Mouse (Mus musculus) liver, embryonic 16.5 days (tissue): Measurements from ENCODE around the gene Sbk2. TPM values are rescaled to one million over a fixed set of nuclear protein-coding genes. Genes with fewer than 3 reads are reported as not detected.

Source experiments
- ATAC-seq: fragments of 200-750 bp; cut with Nextera tagmentation; 2 replicates; pipeline ENCODE4 v1.8.0; 2017; ENCODE audit warnings: low read depth, mild to moderate bottlenecking, moderate number of reproducible peaks, moderate library complexity
- H3K27ac ChIP-seq: fragments of 300-500 bp; sonication (generic); 2 replicates; pipeline ENCODE4 v1.5.1; 2014; ENCODE audit warnings: mild to moderate bottlenecking, low read length
- H3K27me3 ChIP-seq: fragments of 300-500 bp; sonication (generic); 2 replicates; pipeline ENCODE4 v1.6.1; 2014; ENCODE audit warnings: low read depth, low read length, mixed read lengths; ENCODE audit not compliant: control insufficient read depth, insufficient read depth
- H3K36me3 ChIP-seq: fragments of 300-500 bp; sonication (generic); 2 replicates; pipeline ENCODE4 v1.6.1; 2014; ENCODE audit warnings: mild to moderate bottlenecking; ENCODE audit not compliant: control insufficient read depth, insufficient read depth
- H3K4me1 ChIP-seq: fragments of 300-500 bp; sonication (generic); 2 replicates; pipeline ENCODE4 v1.6.1; 2014; ENCODE audit warnings: low read depth, low read length, mixed read lengths; ENCODE audit not compliant: control insufficient read depth
- H3K4me2 ChIP-seq: fragments of 300-500 bp; sonication (generic); 2 replicates; pipeline ENCODE4 v1.6.1; 2014; ENCODE audit warnings: low read depth, low read length, mixed read lengths
- H3K4me3 ChIP-seq: fragments of 300-500 bp; sonication (generic); 2 replicates; pipeline ENCODE4 v1.5.1; 2014; ENCODE audit warnings: low read depth, mild to moderate bottlenecking, low read length
- H3K9ac ChIP-seq: fragments of 300-500 bp; sonication (generic); 2 replicates; pipeline ENCODE4 v1.6.1; 2014; ENCODE audit warnings: low read depth, low read length
- H3K9me3 ChIP-seq: fragments of 300-500 bp; sonication (generic); replicated peaks from 2 replicates; pipeline ENCODE4 v1.6.1; 2016; ENCODE audit warnings: low read length; ENCODE audit not compliant: control insufficient read depth
- WGBS: fragments of 180-500 bp; shearing (Covaris S2); extraction: QIAGEN DNeasy Blood & Tissue Kit; methylation state at CpG from one replicate; pipeline ENCODE4 v1.1.7; 2014; ENCODE audit not compliant: insufficient replicate concordance; 5-methylcytosine and 5-hydroxymethylcytosine counted together
- polyA plus RNA-seq: library from polyadenylated mRNA; unstranded; fragments of >200 nt; fragmentation: Nextera tagmentation; extraction: Ambion mirVana; gene quantifications from 2 replicates; pipeline ENCODE4 v1.2.1, GENCODE M21; 2015

Gene Sbk2
- polyA plus RNA-seq, 1 experiment from 2014 or later, result not detected

DNA sequence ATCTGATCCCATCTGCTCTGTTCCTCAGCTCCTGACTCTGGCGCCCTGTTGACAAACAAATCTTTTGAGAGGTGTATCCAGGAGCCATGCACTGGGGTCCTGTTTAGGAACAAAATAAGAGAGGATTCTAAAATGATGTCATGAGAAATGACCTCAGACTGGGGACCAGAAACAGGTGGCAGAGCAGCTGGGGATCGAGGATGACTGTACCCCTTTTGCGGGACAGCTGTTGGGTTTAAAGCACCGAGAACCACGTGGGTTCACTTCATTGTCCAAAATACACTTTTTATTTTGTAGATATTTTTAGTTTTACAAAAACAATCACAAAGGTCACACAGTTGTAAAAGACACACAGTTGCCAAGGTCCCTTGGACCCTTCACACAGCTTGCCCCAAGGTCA is 782 bp upstream of the Sbk2 start:
- Histone ChIP-seq H3K27me3 (no peaks in the 10 kb centered on the region), H3K9ac (no peak overlapping the region), H3K4me2 (no peak overlapping the region), H3K36me3 (no peaks in the 10 kb centered on the region), H3K4me1 (no peaks in the 10 kb centered on the region), H3K4me3 (no peak overlapping the region), H3K9me3 (no peaks in the 10 kb centered on the region), H3K27ac (no peak overlapping the region)
- WGBS, result 57% methylated on average over 5 of the region's 5 CpGs
- ATAC-seq, result no peak

- 46% methylated on average over 5 of the region's 5 CpGs for WGBS
- ATAC-seq, result no peak
- H3K9ac ChIP-seq, result no peak overlapping the region
Measured at GRCm38 (mm10) chr7:4963527-4963926, 679 bp downstream of the Sbk2 start.

GRCm38 (mm10) chr7:4957361-4957760 is 6.8 kb downstream of the Sbk2 start:
- no peaks in the 10 kb centered on the region for H3K9me3 ChIP-seq
- no peak overlapping the region for H3K4me3 ChIP-seq
- H3K27ac ChIP-seq, result no peak overlapping the region
- no peaks in the 10 kb centered on the region for H3K27me3 ChIP-seq
- no peaks in the 10 kb centered on the region for H3K36me3 ChIP-seq
- ATAC-seq, result no peak
- no peak overlapping the region for H3K4me2 ChIP-seq
- no peak overlapping the region for H3K9ac ChIP-seq
- WGBS, result 69% methylated on average over 10 of the region's 10 CpGs
- H3K4me1 ChIP-seq, result no peaks in the 10 kb centered on the region

More at GRCm38 (mm10) chr7:4963527-4963926, 679 bp downstream of the Sbk2 start:
- Histone ChIP-seq H3K27me3 (no peaks in the 10 kb centered on the region), H3K4me1 (no peaks in the 10 kb centered on the region), H3K27ac (no peak overlapping the region), H3K4me3 (no peak overlapping the region), H3K4me2 (no peak overlapping the region), H3K36me3 (no peaks in the 10 kb centered on the region), H3K9me3 (no peaks in the 10 kb centered on the region)

GRCm38 (mm10) chr7:4953815-4954445 is 10.3 kb downstream of the Sbk2 start:
- H3K27me3 ChIP-seq, result no peaks in the 10 kb centered on the region
- H3K9me3 ChIP-seq, result no peaks in the 10 kb centered on the region
- H3K9ac ChIP-seq, result no peak overlapping the region
- H3K27ac ChIP-seq, result no peak overlapping the region
- WGBS, result 30% methylated on average over 10 of the region's 10 CpGs
- no peak for ATAC-seq
- H3K36me3 ChIP-seq, result no peaks in the 10 kb centered on the region
- H3K4me1 ChIP-seq, result no peaks in the 10 kb centered on the region
- H3K4me2 ChIP-seq, result no peak overlapping the region
- H3K4me3 ChIP-seq, result no peak overlapping the region

GRCm38 (mm10) chr7:4950561-4951342 is 13.5 kb downstream of the Sbk2 start:
- Histone ChIP-seq H3K36me3 (no peaks in the 10 kb centered on the region), H3K27me3 (no peaks in the 10 kb centered on the region), H3K4me2 (no peak overlapping the region), H3K4me3 (no peak overlapping the region), H3K4me1 (no peaks in the 10 kb centered on the region), H3K27ac (no peak overlapping the region), H3K9me3 (no peaks in the 10 kb centered on the region), H3K9ac (no peak overlapping the region)
- WGBS, result 68% methylated on average over 19 of the region's 19 CpGs
- ATAC-seq, result no peak

GRCm38 (mm10) chr7:4948386-4948785 is 15.8 kb downstream of the Sbk2 start:
- ATAC-seq, result no peak
- Histone ChIP-seq H3K4me3 (no peak overlapping the region), H3K4me2 (no peak overlapping the region), H3K27me3 (no peaks in the 10 kb centered on the region), H3K9ac (no peak overlapping the region), H3K27ac (no peak overlapping the region), H3K4me1 (no peaks in the 10 kb centered on the region), H3K36me3 (no peaks in the 10 kb centered on the region), H3K9me3 (no peaks in the 10 kb centered on the region)
- 31% methylated on average over 6 of the region's 6 CpGs for WGBS

GRCm38 (mm10) chr7:4947855-4948254 is 16.4 kb downstream of the Sbk2 start:
- Histone ChIP-seq H3K36me3 (no peaks in the 10 kb centered on the region), H3K9me3 (no peaks in the 10 kb centered on the region), H3K9ac (no peak overlapping the region), H3K4me2 (no peak overlapping the region), H3K4me3 (no peak overlapping the region), H3K27ac (no peak overlapping the region), H3K27me3 (no peaks in the 10 kb centered on the region), H3K4me1 (no peaks in the 10 kb centered on the region)
- ATAC-seq, result no peak
- WGBS, result 49% methylated on average over 2 of the region's 2 CpGs

- Histone ChIP-seq H3K4me2 (peak overlapping the region; percentile 41), H3K4me1 (no peaks in the 10 kb centered on the region), H3K4me3 (0 out of 2 replicates have a peak overlapping the region, but pooled peaks have one; percentile 3), H3K9me3 (no peaks in the 10 kb centered on the region), H3K27me3 (no peaks in the 10 kb centered on the region), H3K36me3 (no peaks in the 10 kb centered on the region), H3K27ac (no peak overlapping the region), H3K9ac (no peak overlapping the region)
- ATAC-seq, result peak; percentile 79
- WGBS, result 13% methylated on average over 15 of the region's 15 CpGs
Measured at GRCm38 (mm10) chr7:4943223-4943815, 20.9 kb downstream of the Sbk2 start.

DNA sequence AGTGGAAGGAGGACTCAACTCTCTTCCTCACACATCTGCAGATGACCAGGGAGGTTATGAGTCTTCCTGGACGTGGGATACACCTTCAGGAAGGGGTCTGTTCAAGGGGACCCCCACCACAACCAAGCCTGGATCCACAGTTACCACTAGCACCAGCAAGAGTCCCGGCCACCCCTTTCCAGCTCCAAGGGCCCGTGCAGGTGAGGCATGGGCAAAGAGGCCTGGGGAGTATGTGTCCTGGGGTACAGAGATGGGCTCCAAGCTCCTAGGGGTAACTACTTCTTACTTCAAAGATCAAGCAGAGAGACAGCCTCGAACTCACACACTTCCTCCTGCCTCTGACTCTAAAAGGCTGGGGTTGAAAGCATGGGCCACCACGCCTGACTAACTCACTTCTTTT is 21.5 kb downstream of the Sbk2 start:
- Histone ChIP-seq H3K4me2 (no peak overlapping the region), H3K4me3 (no peak overlapping the region), H3K9me3 (no peaks in the 10 kb centered on the region), H3K27ac (no peak overlapping the region), H3K4me1 (no peaks in the 10 kb centered on the region), H3K36me3 (no peaks in the 10 kb centered on the region), H3K27me3 (no peaks in the 10 kb centered on the region), H3K9ac (no peak overlapping the region)
- no peak for ATAC-seq
- 29% methylated on average over 5 of the region's 5 CpGs for WGBS
